Mouse (Mus musculus): ENCODE measurements around the gene Kcmf1. TPM values are rescaled to one million over a fixed set of nuclear protein-coding genes. Genes with fewer than 3 reads are reported as not detected.
"Not testable (repeated sequence)": the region's sequence is repeated elsewhere in the genome, so short reads cannot be mapped to it uniquely, and the experiment has no call there.

Gene Kcmf1
- polyA plus RNA-seq, 2 experiments from 2014 or later = 7.4 to 13.1 TPM

- ATAC-seq = peak; percentile 62
Measured at GRCm38 (mm10) chr6:72898244-72899200, 1.3 kb downstream of the Kcmf1 start.

DNA sequence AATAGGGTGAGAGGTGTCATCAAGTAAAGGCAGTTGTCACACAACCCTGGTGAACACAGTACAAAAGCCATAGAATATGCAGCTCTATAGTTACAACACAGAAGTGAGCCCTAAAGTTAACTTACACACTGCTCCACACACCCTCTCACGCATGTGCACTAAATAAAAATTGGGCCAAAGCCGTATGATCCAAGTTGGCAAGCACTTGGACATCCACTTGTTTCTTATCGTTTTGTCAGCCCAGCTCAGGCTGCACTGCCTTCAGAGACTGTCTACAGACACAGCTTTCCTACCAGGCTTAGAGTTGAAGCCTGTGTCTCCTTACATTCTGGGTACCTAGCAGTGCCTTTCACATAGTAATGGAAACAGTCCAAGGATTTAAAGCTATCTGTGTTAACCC lies 4.8 kb downstream of the Kcmf1 start:
- no peak for ATAC-seq

GRCm38 (mm10) chr6:72891238-72891637 lies 8.5 kb downstream of the Kcmf1 start:
- ATAC-seq = no peak

DNA sequence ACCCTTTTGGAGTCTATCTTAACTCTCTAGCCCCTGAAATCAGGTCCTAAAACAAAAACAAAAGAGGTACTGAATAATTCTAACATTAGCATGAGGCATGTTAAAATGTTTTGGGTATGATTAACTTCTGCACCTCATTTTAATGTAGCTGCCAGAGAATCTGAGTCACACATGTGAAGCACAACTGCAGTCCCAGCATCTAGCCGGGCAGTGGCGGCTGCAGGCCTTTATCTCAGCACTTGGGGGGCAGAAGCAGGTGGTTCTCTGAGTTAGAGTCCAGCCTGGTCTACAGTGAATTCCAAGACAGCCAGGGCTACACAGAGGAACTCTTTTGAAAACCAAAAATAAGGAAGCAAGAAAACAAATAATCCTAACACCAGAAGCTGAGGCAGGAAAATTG lies 11.1 kb downstream of the Kcmf1 start:
- no peak for ATAC-seq

GRCm38 (mm10) chr6:72885268-72885667 lies 14.5 kb downstream of the Kcmf1 start:
- no peak for ATAC-seq

- no peak for ATAC-seq
Measured at GRCm38 (mm10) chr6:72884767-72885166, 15.0 kb downstream of the Kcmf1 start.

GRCm38 (mm10) chr6:72882661-72883458 lies 16.9 kb downstream of the Kcmf1 start:
- no peak for ATAC-seq

- ATAC-seq = no peak
Measured at GRCm38 (mm10) chr6:72882222-72882621, 17.6 kb downstream of the Kcmf1 start.

DNA sequence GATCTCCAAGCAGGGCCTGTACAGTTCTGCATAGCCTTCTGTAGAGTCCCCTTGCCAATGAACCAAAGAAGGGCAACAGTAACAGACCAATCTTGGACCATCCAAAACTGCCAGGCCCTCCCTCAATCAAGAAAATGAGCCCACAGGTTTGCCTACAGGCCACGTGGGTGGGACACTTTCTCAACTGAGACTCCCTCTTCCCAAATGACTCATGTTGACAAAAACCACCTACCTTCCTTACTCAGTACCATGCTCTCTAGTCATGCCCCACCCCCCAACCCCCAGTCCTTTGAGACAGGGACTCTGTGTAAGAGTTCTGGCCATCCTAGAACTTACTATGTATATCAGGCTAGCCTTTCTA lies 18.2 kb downstream of the Kcmf1 start:
- peak; percentile 44 for ATAC-seq

- peak; percentile 93 for ATAC-seq
Measured at GRCm38 (mm10) chr6:72880913-72881618, 18.7 kb downstream of the Kcmf1 start.

DNA sequence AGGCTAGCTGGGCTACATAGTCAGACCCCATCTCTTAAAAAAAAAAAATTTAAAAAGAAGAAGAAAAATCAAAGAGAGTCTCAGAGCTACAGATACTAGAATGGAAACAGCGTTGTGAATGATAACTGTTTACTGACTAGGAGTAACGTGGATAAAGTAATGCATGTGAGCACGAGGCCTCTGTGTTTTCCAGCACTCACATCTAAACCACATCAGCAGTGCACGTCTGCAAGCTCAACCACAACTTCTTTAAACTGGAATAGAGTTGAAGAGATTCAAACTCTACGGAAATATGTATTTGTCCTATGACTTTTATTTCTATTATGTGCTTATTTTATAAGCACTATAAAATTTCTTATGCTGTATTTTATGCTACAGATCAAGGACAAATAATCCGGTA lies 23.1 kb downstream of the Kcmf1 start:
- no peak for ATAC-seq

GRCm38 (mm10) chr6:72873338-72873737 lies 26.4 kb downstream of the Kcmf1 start:
- no peak for ATAC-seq

GRCm38 (mm10) chr6:72872276-72872675 lies 27.5 kb downstream of the Kcmf1 start:
- no peak for ATAC-seq

- no peak for ATAC-seq
Measured at GRCm38 (mm10) chr6:72869601-72870000, 30.2 kb downstream of the Kcmf1 start.

DNA sequence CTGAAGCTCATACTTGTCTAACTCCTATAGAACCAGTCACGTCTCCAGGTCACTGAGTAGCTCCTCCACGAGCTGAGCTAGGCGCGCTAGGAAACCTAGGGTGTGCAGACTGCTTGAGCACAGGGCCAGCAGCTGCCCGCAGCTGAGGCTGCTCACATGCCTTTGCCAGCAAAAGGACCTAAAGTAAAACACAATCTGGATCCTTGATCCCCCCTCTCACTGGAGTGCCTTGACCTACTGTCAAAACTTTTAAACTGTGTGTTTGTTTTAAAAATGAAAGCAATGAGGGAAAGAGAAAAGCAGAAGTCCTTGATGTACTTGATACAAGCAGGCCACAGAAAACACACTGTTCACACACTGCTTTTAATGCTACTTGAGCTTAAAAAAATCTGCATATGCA lies 31.1 kb downstream of the Kcmf1 start:
- no peak for ATAC-seq

DNA sequence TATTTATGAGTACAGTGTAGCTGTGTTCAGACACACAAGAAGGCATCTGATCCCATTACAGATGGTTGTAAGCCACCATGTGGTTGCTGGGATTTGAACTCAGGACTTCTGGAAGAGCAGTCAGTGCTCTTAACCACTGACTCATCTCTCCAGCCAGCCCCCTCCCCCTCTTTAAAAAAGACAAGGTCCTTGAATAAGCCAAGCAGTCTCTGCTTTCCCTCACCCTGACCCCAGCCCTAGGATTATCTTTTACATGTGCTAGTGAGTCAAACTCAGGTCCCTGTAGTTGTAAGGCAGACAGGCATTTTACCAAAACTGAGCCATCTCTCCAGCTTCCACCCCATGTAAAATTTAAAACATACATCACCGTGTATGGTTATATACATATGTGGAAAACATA lies 32.0 kb downstream of the Kcmf1 start:
- no peak for ATAC-seq

GRCm38 (mm10) chr6:72866232-72866631 lies 33.5 kb downstream of the Kcmf1 start:
- no peak for ATAC-seq

DNA sequence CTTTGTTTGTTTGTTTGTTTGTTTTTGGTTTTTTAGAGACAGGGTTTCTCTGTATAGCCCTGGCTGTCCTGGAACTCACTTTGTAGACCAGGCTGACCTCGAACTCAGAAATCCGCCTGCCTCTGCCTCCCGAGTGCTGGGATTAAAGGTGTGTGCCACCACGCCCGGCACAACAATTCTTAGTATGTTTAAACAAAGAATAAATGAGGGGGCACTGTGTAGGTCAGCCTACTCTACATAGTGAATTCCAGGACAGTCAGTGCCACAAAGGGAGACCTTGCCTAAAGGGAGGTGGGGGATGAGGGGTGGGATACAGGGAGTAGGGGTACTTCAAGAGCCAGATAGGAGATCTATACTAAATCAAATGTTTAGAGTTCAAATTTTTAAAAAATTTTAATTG lies 37.1 kb downstream of the Kcmf1 start:
- ATAC-seq = not testable (repeated sequence)

- no peak for ATAC-seq
Measured at GRCm38 (mm10) chr6:72854256-72854655, 45.5 kb downstream of the Kcmf1 start.

GRCm38 (mm10) chr6:72852180-72852579 lies 47.6 kb downstream of the Kcmf1 start:
- no peak for ATAC-seq

GRCm38 (mm10) chr6:72851633-72852032 lies 48.1 kb downstream of the Kcmf1 start:
- ATAC-seq = peak; percentile 54

- ATAC-seq = no peak
Measured at GRCm38 (mm10) chr6:72841986-72842502, 57.7 kb downstream of the Kcmf1 start.

Measured in CD4-positive, CD25-positive, alpha-beta regulatory T cell, adult 4 months (primary cell).